Mouse (Mus musculus) regulatory T cell (primary cell): ENCODE data around the gene Nrd1.

ENCODE experiments used
- in situ Hi-C: fragments of 300-600 bp; cut with MboI, MseI; formaldehyde crosslinking; loops from one replicate; pipeline ENCODE4 v1.15.1; 2025; ENCODE audit warnings: high pct_unique_total_duplicates

The Nrd1 gene

DNA sequence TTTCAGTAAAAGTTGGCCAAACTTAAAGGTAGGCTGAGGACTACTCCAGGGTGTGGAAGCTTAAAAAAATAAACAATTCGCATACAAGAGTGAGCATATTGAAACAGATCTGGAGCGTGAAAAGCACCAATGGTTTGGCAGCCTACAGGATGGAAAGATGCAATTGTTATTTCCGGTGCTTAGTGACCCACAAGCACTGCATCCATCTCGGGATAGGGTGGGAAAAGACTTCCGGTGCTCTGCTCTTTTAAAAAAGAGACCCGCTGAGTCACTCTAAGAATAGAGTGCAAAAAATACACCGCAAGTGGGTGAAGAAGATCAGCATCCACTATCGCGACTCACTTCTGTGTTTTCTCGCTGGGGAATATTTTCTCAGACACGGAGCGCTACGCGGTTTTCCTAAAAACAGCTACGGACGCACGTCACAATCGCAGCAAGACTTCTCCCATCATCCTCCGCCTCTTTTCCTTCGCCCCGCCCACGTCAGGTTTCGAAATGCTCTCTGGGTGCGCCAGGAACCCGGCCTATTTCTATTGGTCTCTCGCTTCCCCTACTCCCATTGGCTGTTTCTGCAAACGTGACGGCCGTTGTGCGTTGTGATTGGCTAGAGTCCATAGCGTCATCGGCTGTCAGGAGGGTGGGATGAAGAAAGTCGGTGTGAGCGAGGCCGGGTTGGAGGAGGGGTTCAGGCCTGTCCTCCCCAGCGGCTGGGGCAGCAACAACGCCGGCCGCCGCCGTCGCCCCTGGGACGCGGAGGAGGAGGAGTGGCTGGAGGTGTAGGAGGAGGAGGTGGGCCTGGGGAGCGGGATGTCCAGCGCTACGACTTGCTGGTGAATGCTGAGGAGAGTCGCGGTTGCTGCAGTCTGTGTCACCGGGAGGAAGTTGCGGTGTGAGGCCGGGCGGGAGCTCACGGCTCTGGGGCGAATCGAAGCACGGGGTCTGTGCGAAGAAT is at the start of gene Nrd1:
Gene Nrd1 (plus strand): TSS at position 657 of the 952 bp plus-strand sequence.
- in situ Hi-C loops = loop anchor here (25.0 kb wide), 1 partner anchor 1738 kb away; the partner anchor contains the start of genes Hspb11 and Lrrc42

GRCm38 (mm10) chr4:108951663-108952062 is 48.8 kb upstream of the Nrd1 start:
- in situ Hi-C loops = no loop called here

DNA sequence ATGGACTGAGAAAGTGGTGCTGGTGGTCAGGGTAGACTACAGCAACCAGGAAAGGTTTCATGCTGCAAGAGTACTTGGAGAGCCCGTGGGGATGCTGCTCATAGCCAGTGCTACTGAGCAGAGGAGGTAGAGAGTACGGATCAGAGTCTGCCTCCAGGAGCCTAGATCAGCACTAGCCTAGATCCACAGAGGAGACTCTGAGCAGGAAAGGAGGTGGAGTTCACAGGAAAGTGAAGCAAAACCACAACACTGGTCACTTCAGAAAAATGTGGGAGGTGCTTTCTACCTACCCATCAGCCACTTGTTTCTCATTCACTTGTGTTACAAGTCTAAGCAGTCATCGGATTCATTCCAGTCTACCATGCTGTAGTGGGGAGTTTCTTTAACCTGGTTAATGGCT is 40.8 kb upstream of the Nrd1 start:
- in situ Hi-C loops = no loop called here

DNA sequence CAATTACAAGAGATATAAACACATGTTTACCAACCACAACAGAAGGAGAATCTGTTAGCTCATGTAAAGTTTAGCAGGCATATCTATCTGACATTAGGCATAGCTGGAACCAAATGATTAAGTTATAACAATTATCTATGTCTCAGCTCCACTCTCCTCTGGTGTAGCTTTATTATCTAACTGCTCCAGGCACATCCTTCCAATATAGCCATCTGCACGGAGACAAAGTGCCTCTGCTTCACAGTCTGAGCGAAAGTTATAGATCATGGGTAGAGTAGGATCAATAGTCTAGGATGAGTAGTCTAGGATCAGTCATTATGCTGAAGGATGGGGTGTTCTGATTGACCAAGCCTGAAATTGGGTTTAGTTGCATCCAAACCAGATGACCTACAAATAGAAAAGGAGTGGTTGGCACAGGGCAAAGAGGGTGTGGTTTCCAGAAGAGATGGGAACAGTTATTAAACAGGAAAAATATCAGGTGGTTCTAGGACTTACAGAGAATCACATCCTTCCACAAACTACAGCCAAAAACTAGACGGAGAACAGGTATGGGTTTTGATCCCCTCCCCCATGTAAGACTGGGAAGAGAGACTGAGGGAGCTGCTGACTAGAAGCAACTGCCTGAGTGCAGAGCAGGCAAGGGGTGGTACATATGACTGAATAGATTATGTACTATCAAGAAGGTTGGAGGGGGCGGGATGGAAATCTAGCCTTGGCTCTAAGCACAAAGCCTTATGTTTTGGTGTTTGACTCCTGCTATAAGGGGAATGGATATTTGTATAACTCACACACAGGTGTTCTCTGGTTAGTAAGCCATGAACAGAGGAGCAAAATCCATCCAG is 39.6 kb upstream of the Nrd1 start:
- in situ Hi-C loops = no loop called here

GRCm38 (mm10) chr4:108963017-108963416 is 37.4 kb upstream of the Nrd1 start:
- in situ Hi-C loops = no loop called here

DNA sequence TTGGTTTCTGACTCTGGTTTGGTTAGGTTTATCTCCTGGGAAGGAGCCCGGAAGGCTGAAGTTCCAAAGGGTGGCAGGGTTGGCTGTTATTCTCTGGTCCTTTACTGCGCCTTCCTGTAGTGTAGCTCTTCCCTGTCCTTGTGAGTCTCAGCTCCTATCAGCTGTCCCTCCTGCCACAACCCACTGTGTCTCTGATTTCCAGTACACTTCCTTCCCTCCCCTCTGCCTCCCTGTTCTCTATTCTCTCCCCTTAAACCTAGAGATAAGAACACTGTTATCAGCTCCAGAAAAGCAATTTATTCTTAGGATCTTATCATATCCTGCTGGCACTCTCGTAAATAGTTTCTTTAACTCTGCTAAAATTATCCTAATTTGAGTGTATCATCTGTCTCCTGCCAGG is 30.9 kb upstream of the Nrd1 start:
- in situ Hi-C loops = no loop called here

DNA sequence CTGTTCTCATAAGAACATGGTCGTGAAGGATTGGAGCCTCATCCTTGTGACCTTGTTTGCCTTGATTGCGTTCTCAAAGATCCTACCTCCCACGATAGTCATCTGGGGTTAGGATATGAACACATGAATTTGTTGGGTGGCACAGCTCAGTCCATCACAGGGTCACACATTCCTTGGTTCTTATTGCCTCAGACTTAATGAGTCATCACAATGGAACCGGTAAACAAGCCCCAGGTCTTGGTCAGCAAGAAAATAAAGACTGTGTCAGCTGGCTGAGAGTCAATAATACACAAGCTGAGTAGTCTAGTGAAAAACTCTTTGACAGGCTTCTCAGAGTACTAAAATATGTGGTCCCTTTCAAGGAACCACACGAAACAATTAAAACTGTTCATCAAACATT is 29.4 kb upstream of the Nrd1 start:
- in situ Hi-C loops = loop anchor here (10.0 kb wide), 2 partner anchors 176 to 276 kb away; no protein-coding TSS in a partner anchor

DNA sequence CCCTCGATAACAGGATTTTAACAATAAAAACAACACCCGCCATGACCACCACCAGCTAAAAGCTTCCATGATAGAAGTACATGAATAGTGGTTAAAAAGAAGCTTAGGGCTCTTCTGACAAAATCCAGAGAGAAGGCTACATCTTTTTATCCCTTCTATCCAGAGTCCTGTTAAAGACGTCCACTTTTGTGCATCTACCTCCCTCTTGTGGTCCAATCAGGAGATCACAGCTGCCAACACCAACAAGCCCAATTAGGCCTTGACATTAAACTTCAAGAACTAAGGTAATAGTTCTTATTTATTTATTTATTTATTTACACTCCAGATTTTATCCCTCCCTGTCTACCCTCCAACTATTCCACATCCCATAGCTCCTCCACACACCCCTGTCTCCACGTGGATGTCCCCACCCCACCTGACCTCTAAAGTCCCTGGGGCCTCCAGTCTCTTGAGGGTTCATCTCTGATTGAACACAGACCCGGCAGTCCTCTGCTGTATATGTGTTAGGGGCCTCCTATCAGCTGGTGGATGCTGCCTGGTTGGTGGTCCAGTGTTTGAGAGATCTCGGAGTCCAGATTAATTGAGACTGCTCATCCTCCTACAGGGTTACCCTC is 23.9 kb upstream of the Nrd1 start:
- in situ Hi-C loops = loop anchor here (5.0 to 25.0 kb wide), 4 partner anchors 109 to 1714 kb away; partner anchors contain the start of genes Hspb11 and Lrrc42

GRCm38 (mm10) chr4:108986833-108987472 is 13.5 kb upstream of the Nrd1 start:
- in situ Hi-C loops = loop anchor here (25.0 kb wide), 1 partner anchor 1725 kb away; the partner anchor contains the start of genes Hspb11 and Lrrc42

- in situ Hi-C loops = loop anchor here (25.0 kb wide), 1 partner anchor 1725 kb away; the partner anchor contains the start of genes Hspb11 and Lrrc42
Observed at GRCm38 (mm10) chr4:108987473-108987842, 13.0 kb upstream of the Nrd1 start.

DNA sequence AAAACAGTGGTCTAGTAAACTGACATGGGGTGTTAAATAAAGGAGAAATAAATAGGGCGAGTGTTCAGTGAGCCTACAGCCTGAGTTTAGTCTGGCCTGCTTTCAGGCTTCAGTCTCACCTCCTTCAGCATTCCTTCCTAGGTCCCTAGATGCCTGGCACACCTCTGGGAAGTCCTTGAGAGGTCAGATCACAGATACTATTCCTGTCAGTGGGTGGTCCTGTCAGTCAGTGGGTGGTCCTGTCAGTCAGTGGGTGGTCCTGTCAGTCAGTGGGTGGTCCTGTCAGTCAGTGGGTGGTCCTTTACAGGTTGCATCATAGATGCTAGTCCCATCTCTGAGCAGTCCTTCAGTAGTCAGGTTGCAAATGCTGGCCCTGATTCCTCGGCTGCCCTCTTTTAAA is 11.0 kb upstream of the Nrd1 start:
- in situ Hi-C loops = loop anchor here (25.0 kb wide), 1 partner anchor 1727 kb away; the partner anchor contains the start of genes Hspb11 and Lrrc42

- in situ Hi-C loops = loop anchor here (25.0 kb wide), 1 partner anchor 1728 kb away; the partner anchor contains the start of genes Hspb11 and Lrrc42
Observed at GRCm38 (mm10) chr4:108990032-108990431, 10.4 kb upstream of the Nrd1 start.

GRCm38 (mm10) chr4:108990571-108990970 is 9.9 kb upstream of the Nrd1 start:
- in situ Hi-C loops = loop anchor here (25.0 kb wide), 1 partner anchor 1728 kb away; the partner anchor contains the start of genes Hspb11 and Lrrc42

- in situ Hi-C loops = loop anchor here (25.0 kb wide), 1 partner anchor 1730 kb away; the partner anchor contains the start of genes Hspb11 and Lrrc42
Observed at GRCm38 (mm10) chr4:108991811-108992210, 8.6 kb upstream of the Nrd1 start.

GRCm38 (mm10) chr4:108992978-108993377 is 7.5 kb upstream of the Nrd1 start:
- in situ Hi-C loops = loop anchor here (25.0 kb wide), 1 partner anchor 1731 kb away; the partner anchor contains the start of genes Hspb11 and Lrrc42

- in situ Hi-C loops = no loop called here
Observed at GRCm38 (mm10) chr4:109000961-109001360, 506 bp downstream of the Nrd1 start.

GRCm38 (mm10) chr4:109008046-109008445 is 7.6 kb downstream of the Nrd1 start:
- in situ Hi-C loops = no loop called here

GRCm38 (mm10) chr4:109014091-109014490 is 13.6 kb downstream of the Nrd1 start:
- in situ Hi-C loops = no loop called here

- in situ Hi-C loops = no loop called here
Observed at GRCm38 (mm10) chr4:109017441-109017840, 17.0 kb downstream of the Nrd1 start.

DNA sequence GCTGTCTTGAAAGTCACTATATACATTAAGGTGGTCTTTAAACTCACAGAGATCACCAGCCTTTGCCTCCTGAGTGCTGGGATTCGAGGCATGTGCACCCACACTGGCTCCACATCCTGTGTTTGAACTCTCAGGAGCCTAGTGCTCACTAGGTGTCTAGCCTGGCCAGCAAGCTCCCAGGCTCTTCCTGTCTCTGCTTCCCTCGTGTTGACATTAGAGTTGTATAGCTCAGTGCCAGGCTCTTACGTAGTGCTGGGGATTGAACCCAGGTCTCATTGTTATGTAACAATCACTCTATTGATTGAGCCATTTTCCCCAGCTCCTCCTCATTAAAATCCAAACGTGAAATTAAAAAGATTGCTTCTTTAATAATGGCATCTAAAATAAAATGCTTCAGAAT is 18.8 kb downstream of the Nrd1 start:
- in situ Hi-C loops = no loop called here

DNA sequence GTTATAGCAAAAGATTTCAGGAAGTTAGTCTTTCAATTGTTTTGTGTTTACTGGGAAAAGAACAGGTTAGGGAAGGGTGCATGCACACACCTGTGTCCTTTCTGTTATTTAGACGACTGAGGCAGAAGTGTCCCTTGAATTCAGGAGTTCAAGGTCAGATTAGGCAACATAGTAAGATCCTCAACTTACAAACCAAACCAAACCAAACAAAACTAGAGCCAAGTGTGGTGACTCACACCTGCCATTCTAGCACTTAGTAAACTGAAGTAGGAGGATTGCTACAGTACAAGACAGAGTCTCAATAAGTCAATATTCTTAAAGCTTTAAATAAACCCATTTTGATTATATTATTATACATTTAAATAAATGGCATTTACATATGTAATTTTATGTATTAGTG is 21.5 kb downstream of the Nrd1 start:
- in situ Hi-C loops = no loop called here
